Mouse (Mus musculus) forebrain, embryonic 12.5 days (tissue): ENCODE measurements at regions not wholly inside any gene's neighbourhood (a gene's known extent, or its start where the extent isn't known, plus 50 kb on each side); places are given as distances from the start of the nearest gene placed in this dataset.
A peak's percentile ranks its signal among the peaks of the same experiment; 100 is the strongest.

Source experiments
- ATAC-seq: fragments of 200-750 bp; cut with Nextera tagmentation; 2 replicates; pipeline ENCODE4 v1.8.0; 2017; ENCODE audit warnings: moderate TSS enrichment; ENCODE audit not compliant: low FRiP score
- H3K27ac ChIP-seq: fragments of 300-500 bp; sonication (generic); 2 replicates; pipeline ENCODE4 v1.5.1; 2016; ENCODE audit warnings: mild to moderate bottlenecking
- H3K27me3 ChIP-seq: fragments of 300-500 bp; sonication (generic); 2 replicates; pipeline ENCODE4 v1.6.1; 2016; ENCODE audit warnings: mild to moderate bottlenecking
- H3K36me3 ChIP-seq: fragments of 300-500 bp; sonication (generic); replicated peaks from 2 replicates; pipeline ENCODE4 v1.6.1; 2016; ENCODE audit warnings: mild to moderate bottlenecking
- H3K4me1 ChIP-seq: fragments of 300-500 bp; sonication (generic); 2 replicates; pipeline ENCODE4 v1.6.1; 2016
- H3K4me2 ChIP-seq: fragments of 300-500 bp; sonication (generic); 2 replicates; pipeline ENCODE4 v1.6.1; 2016; ENCODE audit warnings: mild to moderate bottlenecking, moderate library complexity
- H3K4me3 ChIP-seq: fragments of 300-500 bp; sonication (generic); replicated peaks from 2 replicates; pipeline ENCODE4 v1.5.1; 2016; ENCODE audit warnings: mild to moderate bottlenecking
- H3K9ac ChIP-seq: fragments of 300-500 bp; sonication (generic); 2 replicates; pipeline ENCODE4 v1.6.1; 2016; ENCODE audit warnings: mild to moderate bottlenecking
- H3K9me3 ChIP-seq: fragments of 300-500 bp; sonication (generic); 2 replicates; pipeline ENCODE4 v1.6.1; 2016
- WGBS: fragments of 180-500 bp; shearing (Covaris S2); methylation state at CpG from one replicate; pipeline ENCODE4 v1.1.7; 2016; 5-methylcytosine and 5-hydroxymethylcytosine counted together

GRCm38 (mm10) chr7:118042914-118043313 lies 73.1 kb downstream of the Rps15a start:
- H3K4me3 ChIP-seq: no peak overlapping the region
- no peaks in the 10 kb centered on the region for H3K36me3 ChIP-seq
- no peaks in the 10 kb centered on the region for H3K27me3 ChIP-seq
- no peak overlapping the region for H3K9ac ChIP-seq
- H3K27ac ChIP-seq: no peak overlapping the region
- no peaks in the 10 kb centered on the region for H3K4me1 ChIP-seq
- H3K9me3 ChIP-seq: no peaks in the 10 kb centered on the region
- 67% methylated on average over 10 of the region's 10 CpGs for WGBS
- H3K4me2 ChIP-seq: no peak overlapping the region
- no peak for ATAC-seq

- Histone ChIP-seq H3K4me2 (no peak overlapping the region), H3K9me3 (no peaks in the 10 kb centered on the region), H3K27me3 (no peaks in the 10 kb centered on the region), H3K9ac (no peak overlapping the region), H3K4me3 (no peak overlapping the region), H3K36me3 (no peaks in the 10 kb centered on the region), H3K4me1 (no peaks in the 10 kb centered on the region), H3K27ac (no peak overlapping the region)
- no peak for ATAC-seq
- 88% methylated on average over 4 of the region's 4 CpGs for WGBS
Observed at GRCm38 (mm10) chr7:118039862-118040261, 76.1 kb downstream of the Rps15a start.

DNA sequence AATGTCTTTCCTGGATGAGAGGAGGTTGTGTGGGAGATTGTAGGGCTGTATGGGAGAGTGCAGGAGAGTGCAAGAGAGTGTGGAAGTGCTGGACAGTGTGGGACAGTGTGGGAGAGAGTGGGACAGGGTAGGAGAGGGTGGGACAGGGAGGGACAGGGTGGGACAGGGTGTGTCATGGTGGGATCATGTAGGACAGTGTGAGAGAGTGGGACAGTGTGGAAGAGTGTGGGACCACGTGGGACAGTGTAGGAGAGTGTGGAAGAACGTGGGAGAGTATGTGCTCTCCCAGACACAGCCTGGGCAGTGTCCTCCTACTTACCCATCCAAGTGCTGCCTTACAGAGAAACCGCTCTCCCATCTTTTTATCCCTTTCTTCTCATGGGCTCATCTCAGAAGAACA lies 78.9 kb downstream of the Rps15a start:
- Histone ChIP-seq H3K9ac (no peak overlapping the region), H3K27ac (no peak overlapping the region), H3K4me2 (no peak overlapping the region), H3K4me1 (no peaks in the 10 kb centered on the region), H3K4me3 (no peak overlapping the region), H3K27me3 (no peaks in the 10 kb centered on the region), H3K36me3 (no peaks in the 10 kb centered on the region), H3K9me3 (no peaks in the 10 kb centered on the region)
- no peak for ATAC-seq
- WGBS: 71% methylated on average over 3 of the region's 3 CpGs

- H3K27ac ChIP-seq: no peak overlapping the region
- peaks cover 27% of the 10 kb centered on the region for H3K4me1 ChIP-seq
- no peak overlapping the region for H3K4me2 ChIP-seq
- H3K36me3 ChIP-seq: no peaks in the 10 kb centered on the region
- H3K9me3 ChIP-seq: no peaks in the 10 kb centered on the region
- ATAC-seq: peak; percentile 49
- WGBS: 5% methylated on average over 10 of the region's 10 CpGs
- no peak overlapping the region for H3K4me3 ChIP-seq
- H3K9ac ChIP-seq: no peak overlapping the region
- H3K27me3 ChIP-seq: peaks cover 9% of the 10 kb centered on the region; the same call in 1 of the 2 replicates
Observed at GRCm38 (mm10) chr7:118026106-118026526, 89.9 kb downstream of the Rps15a start.

DNA sequence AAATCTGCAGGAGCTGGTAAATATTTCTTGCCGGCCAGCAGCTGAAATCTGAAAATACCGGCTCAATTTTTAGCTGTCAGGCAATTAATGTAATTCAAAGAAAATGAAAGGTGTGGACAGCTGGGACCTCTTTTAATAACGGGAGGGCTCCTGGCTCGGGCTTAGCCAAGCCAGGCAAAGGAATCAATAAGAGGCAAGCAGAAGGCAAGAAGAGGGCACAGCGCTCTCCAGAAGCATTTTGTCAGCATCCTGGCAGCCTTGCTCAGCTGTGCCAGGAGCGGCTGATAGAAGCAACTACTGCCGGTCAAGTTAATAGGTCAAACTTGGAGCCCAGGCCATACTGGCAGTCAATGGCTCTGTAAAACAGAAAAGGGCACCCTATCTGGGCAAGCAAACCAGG lies 111.4 kb downstream of the Rps15a start:
- Histone ChIP-seq H3K36me3 (no peaks in the 10 kb centered on the region), H3K27ac (no peak overlapping the region), H3K9ac (no peak overlapping the region), H3K4me2 (no peak overlapping the region), H3K4me3 (no peak overlapping the region), H3K27me3 (no peaks in the 10 kb centered on the region), H3K4me1 (peaks cover 6% of the 10 kb centered on the region; the same call in 1 of the 2 replicates), H3K9me3 (no peaks in the 10 kb centered on the region)
- 69% methylated on average over 7 of the region's 7 CpGs for WGBS
- no peak for ATAC-seq

DNA sequence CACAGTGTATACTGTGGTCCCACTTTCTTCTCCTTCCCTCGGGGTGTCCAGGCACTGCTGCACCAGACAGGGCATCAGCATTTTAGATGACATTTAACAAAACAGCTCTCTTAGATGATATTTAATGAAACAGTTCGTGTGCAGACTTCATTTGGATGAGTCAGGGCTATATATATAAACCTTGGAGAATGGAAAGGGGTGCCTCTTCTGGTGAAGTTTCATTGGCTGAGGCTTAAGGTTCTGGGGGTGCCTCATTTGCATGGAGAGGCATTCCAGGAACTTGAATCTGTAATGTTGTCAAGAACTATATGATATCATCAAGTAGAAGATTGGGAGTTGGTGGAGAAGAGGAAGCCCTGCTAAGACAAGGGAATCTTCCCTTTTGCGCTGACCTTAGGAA lies 114.1 kb downstream of the Rps15a start:
- 70% methylated on average over 3 of the region's 3 CpGs for WGBS
- H3K27ac ChIP-seq: no peak overlapping the region
- H3K9me3 ChIP-seq: no peaks in the 10 kb centered on the region
- H3K27me3 ChIP-seq: no peaks in the 10 kb centered on the region
- H3K4me1 ChIP-seq: peaks cover 9% of the 10 kb centered on the region; the same call in 1 of the 2 replicates
- no peak overlapping the region for H3K9ac ChIP-seq
- no peak overlapping the region for H3K4me2 ChIP-seq
- ATAC-seq: no peak
- no peak overlapping the region for H3K4me3 ChIP-seq
- H3K36me3 ChIP-seq: no peaks in the 10 kb centered on the region

- WGBS: 8% methylated on average over 4 of the region's 4 CpGs
- Histone ChIP-seq H3K27ac (no peak overlapping the region), H3K9me3 (no peaks in the 10 kb centered on the region), H3K36me3 (no peaks in the 10 kb centered on the region), H3K4me3 (no peak overlapping the region), H3K4me2 (no peak overlapping the region), H3K4me1 (peaks cover 9% of the 10 kb centered on the region; the same call in 1 of the 2 replicates), H3K9ac (no peak overlapping the region), H3K27me3 (no peaks in the 10 kb centered on the region)
- ATAC-seq: no peak
Observed at GRCm38 (mm10) chr7:118001121-118001520, 114.9 kb downstream of the Rps15a start.

DNA sequence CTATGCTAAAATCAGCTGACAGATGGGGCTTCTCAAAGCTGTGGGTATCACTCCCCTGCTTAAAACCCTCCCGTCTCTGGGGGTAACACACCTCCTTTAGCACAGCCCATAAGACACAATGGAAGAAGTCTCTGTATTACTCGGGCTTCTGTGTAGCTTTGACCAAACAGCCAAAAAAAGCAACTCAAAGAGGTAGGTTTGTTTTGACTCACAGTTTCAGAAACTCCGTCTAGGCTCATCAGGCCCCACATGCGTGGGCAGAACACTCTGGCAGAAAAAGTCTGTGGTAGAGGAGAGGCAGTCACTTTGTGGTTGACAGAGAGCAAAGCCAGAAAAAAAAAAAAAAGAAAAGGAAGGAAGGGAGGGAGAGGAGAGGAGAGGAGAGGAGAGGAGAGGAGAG lies 133.8 kb downstream of the Rps15a start:
- no peak overlapping the region for H3K27ac ChIP-seq
- no peaks in the 10 kb centered on the region for H3K9me3 ChIP-seq
- no peak overlapping the region for H3K4me3 ChIP-seq
- no peak overlapping the region for H3K9ac ChIP-seq
- no peak overlapping the region for H3K4me2 ChIP-seq
- no peaks in the 10 kb centered on the region for H3K27me3 ChIP-seq
- H3K36me3 ChIP-seq: no peaks in the 10 kb centered on the region
- no peaks in the 10 kb centered on the region for H3K4me1 ChIP-seq
- 83% methylated on average over 4 of the region's 4 CpGs for WGBS
- no peak for ATAC-seq

DNA sequence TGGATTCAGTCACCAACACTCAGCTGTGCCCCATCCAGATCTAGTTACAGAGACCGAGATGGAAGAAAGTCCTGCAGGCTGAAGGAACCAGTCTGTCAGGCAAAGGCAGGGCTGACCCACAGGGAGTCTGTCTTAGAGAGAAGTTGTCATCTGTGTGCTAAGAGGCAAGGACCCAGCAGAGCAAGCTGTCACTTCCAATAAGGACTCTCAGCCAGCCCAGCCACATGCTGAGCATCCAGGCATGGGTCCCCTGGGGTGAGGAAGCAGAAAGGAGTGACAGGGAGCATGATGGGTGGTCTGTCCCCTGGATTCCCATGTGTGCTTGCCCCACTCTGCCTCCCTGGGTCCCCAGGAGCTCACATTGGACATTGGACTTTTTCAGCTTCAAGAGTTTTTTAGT lies 144.8 kb downstream of the Rps15a start:
- no peak for ATAC-seq
- H3K9ac ChIP-seq: no peak overlapping the region
- WGBS: 38% methylated on average over 1 of the region's 1 CpGs
- H3K27ac ChIP-seq: no peak overlapping the region
- no peaks in the 10 kb centered on the region for H3K36me3 ChIP-seq
- no peaks in the 10 kb centered on the region for H3K4me1 ChIP-seq
- H3K9me3 ChIP-seq: no peaks in the 10 kb centered on the region
- no peaks in the 10 kb centered on the region for H3K27me3 ChIP-seq
- no peak overlapping the region for H3K4me3 ChIP-seq
- H3K4me2 ChIP-seq: no peak overlapping the region

DNA sequence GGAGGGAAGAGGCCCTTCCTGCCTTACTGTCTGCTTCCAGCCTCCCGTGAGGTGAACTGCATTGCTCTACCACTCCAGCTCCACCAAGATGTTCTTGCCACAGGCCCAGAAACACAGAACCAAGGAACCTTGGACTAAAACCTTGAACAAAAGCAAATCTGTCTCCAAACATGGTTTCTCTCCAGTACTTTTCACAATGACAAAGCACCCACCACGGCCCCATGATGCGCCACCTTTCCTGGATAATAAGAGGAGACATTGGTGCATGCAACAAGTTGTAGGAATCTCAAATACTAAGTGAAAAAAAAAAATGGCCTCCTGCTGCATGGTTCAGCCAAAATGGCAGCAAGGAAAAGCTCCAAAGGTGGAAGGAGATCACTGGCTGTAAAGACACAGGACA lies 172.6 kb downstream of the Rps15a start:
- H3K27ac ChIP-seq: no peak overlapping the region
- H3K4me1 ChIP-seq: peaks cover 10% of the 10 kb centered on the region
- no peak overlapping the region for H3K9ac ChIP-seq
- no peaks in the 10 kb centered on the region for H3K27me3 ChIP-seq
- no peak overlapping the region for H3K4me3 ChIP-seq
- no peaks in the 10 kb centered on the region for H3K9me3 ChIP-seq
- no peak for ATAC-seq
- H3K36me3 ChIP-seq: no peaks in the 10 kb centered on the region
- WGBS: 99% methylated on average over 3 of the region's 3 CpGs
- H3K4me2 ChIP-seq: no peak overlapping the region

GRCm38 (mm10) chr7:117939618-117940017 lies 176.4 kb downstream of the Rps15a start:
- no peak for ATAC-seq
- Histone ChIP-seq H3K9me3 (no peaks in the 10 kb centered on the region), H3K9ac (no peak overlapping the region), H3K36me3 (no peaks in the 10 kb centered on the region), H3K27me3 (no peaks in the 10 kb centered on the region), H3K4me2 (no peak overlapping the region), H3K4me1 (peaks cover 8% of the 10 kb centered on the region), H3K4me3 (no peak overlapping the region), H3K27ac (no peak overlapping the region)
- 5% methylated on average over 7 of the region's 7 CpGs for WGBS

- H3K36me3 ChIP-seq: no peaks in the 10 kb centered on the region
- 83% methylated on average over 3 of the region's 3 CpGs for WGBS
- no peaks in the 10 kb centered on the region for H3K27me3 ChIP-seq
- no peak for ATAC-seq
- no peak overlapping the region for H3K9ac ChIP-seq
- H3K27ac ChIP-seq: no peak overlapping the region
- no peak overlapping the region for H3K4me3 ChIP-seq
- H3K4me2 ChIP-seq: no peak overlapping the region
- no peaks in the 10 kb centered on the region for H3K9me3 ChIP-seq
- H3K4me1 ChIP-seq: peaks cover 7% of the 10 kb centered on the region
Observed at GRCm38 (mm10) chr7:117934908-117935307, 181.1 kb downstream of the Rps15a start.

DNA sequence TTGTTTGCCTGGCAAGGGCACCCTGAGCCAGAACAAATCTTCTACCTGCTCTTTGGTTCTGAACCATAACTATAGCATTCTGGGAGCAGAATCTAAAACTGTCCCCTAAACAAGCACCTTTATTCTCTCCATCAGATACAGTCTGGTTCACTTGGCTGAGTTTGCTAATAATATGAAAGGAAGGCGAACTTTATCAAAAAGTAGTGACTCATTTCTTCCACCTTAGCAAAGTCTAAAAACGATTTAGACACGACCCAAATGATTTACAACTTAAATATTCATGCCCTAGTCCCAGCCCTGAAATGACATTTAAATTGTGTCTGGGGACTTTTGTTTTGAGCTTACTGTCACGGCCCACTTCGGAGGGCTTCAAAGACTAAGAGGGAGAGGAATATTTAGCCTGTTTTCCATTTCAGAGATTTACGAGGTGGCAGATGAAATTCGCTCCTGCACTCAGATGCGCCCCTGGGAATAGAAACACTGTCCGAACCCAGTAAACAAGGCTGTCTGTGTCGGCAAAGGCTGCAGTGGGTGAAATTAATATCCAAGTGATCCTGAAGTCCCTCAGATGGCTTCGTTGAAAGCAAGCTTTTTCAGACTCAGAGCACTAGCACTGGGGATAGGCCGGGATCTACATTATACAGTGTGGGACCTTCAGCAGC lies 184.6 kb downstream of the Rps15a start:
- Histone ChIP-seq H3K4me1 (no peaks in the 10 kb centered on the region; the same call in 1 of the 2 replicates), H3K4me3 (no peak overlapping the region), H3K27ac (no peak overlapping the region), H3K27me3 (no peaks in the 10 kb centered on the region), H3K4me2 (no peak overlapping the region), H3K9ac (no peak overlapping the region), H3K36me3 (no peaks in the 10 kb centered on the region), H3K9me3 (no peaks in the 10 kb centered on the region)
- no peak for ATAC-seq
- WGBS: 75% methylated on average over 12 of the region's 12 CpGs
